Comparison of ENCODE assay signal across 23 mouse cellular contexts in the genomic region with DNA sequence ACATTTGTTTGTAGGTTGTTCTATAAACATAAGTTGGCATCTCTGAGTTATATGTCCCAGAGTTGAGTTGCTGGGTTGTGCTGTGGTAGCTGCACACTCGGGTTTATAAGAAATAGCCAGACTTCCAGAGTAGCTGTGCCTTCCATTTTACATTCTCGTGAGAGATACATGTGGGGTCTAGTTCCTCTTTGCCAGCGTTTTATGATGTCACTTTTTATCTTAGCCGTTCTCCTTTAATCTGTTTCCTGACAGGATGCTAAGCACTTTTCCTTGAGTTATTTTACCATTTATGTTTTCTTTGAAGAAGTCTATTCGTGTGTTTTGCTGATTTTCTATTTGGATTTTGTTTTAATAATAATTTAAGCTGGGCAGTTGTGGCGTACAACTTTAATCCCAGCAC.
"Had no signal": no experiment of that assay in that cellular context is flagged by ENCODE, and none has a peak within 500 bp of the region (broad histone marks: within the 10 kb centered on the region; RNA-seq: fewer than 3 reads in every experiment).

No protein-coding gene starts in this region.

- H3K4me3 ChIP-seq: layer of hippocampus, adult 2 months; limb, embryonic 10.5 days; limb, embryonic 13.5 days; liver, embryonic 12.5 days; liver, embryonic 15.5 days; lung, embryonic 15.5 days; midbrain, embryonic 15.5 days; neural tube, embryonic 12.5 days; neural tube, embryonic 15.5 days had no signal

- H3K27me3 ChIP-seq: limb, embryonic 13.5 days; liver, embryonic 12.5 days; liver, embryonic 15.5 days; lung, embryonic 15.5 days; midbrain, embryonic 15.5 days; neural tube, embryonic 12.5 days; neural tube, embryonic 15.5 days had no signal

- ATAC-seq: liver, embryonic 12.5 days; midbrain, embryonic 15.5 days had no signal

- H3K4me2 ChIP-seq: limb, embryonic 13.5 days; liver, embryonic 12.5 days; liver, embryonic 15.5 days; lung, embryonic 15.5 days; midbrain, embryonic 11.5 days; midbrain, embryonic 15.5 days; neural tube, embryonic 12.5 days; neural tube, embryonic 15.5 days had no signal

- DNase-seq: kidney, adult 11 months; kidney, adult 9 months; kidney, postnatal 14 days; kidney, postnatal 4 days; layer of hippocampus, adult 9-11 months; liver; lung, adult 18-20 months; lung, postnatal 10 days; lung, postnatal 4 days; right cerebral cortex, adult 18-20 months; right cerebral cortex, postnatal 14 days; right cerebral cortex, postnatal 4 days; thymus, postnatal 25 days had no signal

- H3K9me3 ChIP-seq: limb, embryonic 10.5 days; limb, embryonic 13.5 days; liver, embryonic 12.5 days; liver, embryonic 15.5 days; lung, embryonic 15.5 days; midbrain, embryonic 15.5 days; neural tube, embryonic 12.5 days; neural tube, embryonic 15.5 days had no signal

- H3K9ac ChIP-seq: limb, embryonic 13.5 days; liver, embryonic 12.5 days; liver, embryonic 15.5 days; lung, embryonic 15.5 days; midbrain, embryonic 15.5 days; neural tube, embryonic 12.5 days; neural tube, embryonic 15.5 days had no signal

- H3K27ac ChIP-seq: layer of hippocampus, adult 2 months; limb, embryonic 10.5 days; limb, embryonic 13.5 days; liver, embryonic 12.5 days; liver, embryonic 15.5 days; midbrain, embryonic 15.5 days; neural tube, embryonic 12.5 days; neural tube, embryonic 15.5 days had no signal
